Mouse (Mus musculus) intestine, postnatal 0 days (tissue): ENCODE measurements around the gene Glipr1l2. TPM values are rescaled to one million over a fixed set of nuclear protein-coding genes. Genes with fewer than 3 reads are reported as not detected.
A peak's percentile ranks its signal among the peaks of the same experiment; 100 is the strongest.
"Not testable (repeated sequence)": the region's sequence is repeated elsewhere in the genome, so short reads cannot be mapped to it uniquely, and the experiment has no call there.

Experiments used
- ATAC-seq: fragments of 200-750 bp; cut with Nextera tagmentation; 2 replicates; pipeline ENCODE4 v1.8.0; 2017; ENCODE audit warnings: mild to moderate bottlenecking, moderate TSS enrichment, moderate library complexity
- H3K27ac ChIP-seq: fragments of 300-500 bp; sonication (generic); 2 replicates; pipeline ENCODE4 v1.5.1; 2014; ENCODE audit warnings: mild to moderate bottlenecking, low read depth, low read length, moderate library complexity
- H3K27me3 ChIP-seq: fragments of 300-500 bp; sonication (generic); replicated peaks from 2 replicates; pipeline ENCODE4 v1.6.1; 2014; ENCODE audit warnings: low read length, mixed read lengths; ENCODE audit not compliant: control insufficient read depth, insufficient read depth
- H3K36me3 ChIP-seq: fragments of 300-500 bp; sonication (generic); 2 replicates; pipeline ENCODE4 v1.6.1; 2014; ENCODE audit warnings: mild to moderate bottlenecking, moderate library complexity; ENCODE audit not compliant: control insufficient read depth, insufficient read depth
- H3K4me1 ChIP-seq: fragments of 300-500 bp; sonication (generic); replicated peaks from 2 replicates; pipeline ENCODE4 v1.6.1; 2014; ENCODE audit warnings: antibody characterized with exemption, low read length, mixed read lengths; ENCODE audit not compliant: control insufficient read depth, insufficient read depth
- H3K4me2 ChIP-seq: fragments of 300-500 bp; sonication (generic); replicated peaks from 2 replicates; pipeline ENCODE4 v1.6.1; 2014; ENCODE audit warnings: low read depth, mild to moderate bottlenecking, moderate library complexity
- H3K4me3 ChIP-seq: fragments of 300-500 bp; sonication (generic); 2 replicates; pipeline ENCODE4 v1.5.1; 2014; ENCODE audit warnings: low read depth, low read length
- H3K9ac ChIP-seq: fragments of 300-500 bp; sonication (generic); 2 replicates; pipeline ENCODE4 v1.6.1; 2014; ENCODE audit warnings: mild to moderate bottlenecking, low read depth, low read length
- H3K9me3 ChIP-seq: fragments of 300-500 bp; sonication (generic); 2 replicates; pipeline ENCODE4 v1.6.1; 2016; ENCODE audit warnings: mixed run types; ENCODE audit not compliant: control insufficient read depth
- CTCF ChIP-seq: sonication (generic); IDR thresholded peaks from 2 replicates; pipeline ENCODE4 v1.5.1; 2016; ENCODE audit warnings: low read depth, mild to moderate bottlenecking, control low read depth, antibody characterized with exemption, moderate library complexity
- WGBS: fragments of 180-500 bp; shearing (Covaris S2); extraction: QIAGEN DNeasy Blood & Tissue Kit; methylation state at CpG from one replicate; pipeline ENCODE4 v1.1.7; 2014; 5-methylcytosine and 5-hydroxymethylcytosine counted together
- polyA plus RNA-seq: library from polyadenylated mRNA; unstranded; fragments of >200 nt; fragmentation: Nextera tagmentation; extraction: Ambion mirVana; gene quantifications from 2 replicates; pipeline ENCODE4 v1.2.1, GENCODE M21; 2015

Glipr1l2 gene
- polyA plus RNA-seq, 1 experiment from 2014 or later, result not detected

GRCm38 (mm10) chr10:112080044-112080443 is 3.1 kb upstream of the Glipr1l2 start:
- no peak for ATAC-seq
- no peak for TF ChIP-seq CTCF
- 39% methylated on average over 2 of the region's 2 CpGs for WGBS
- H3K9ac ChIP-seq, result no peak overlapping the region
- H3K9me3 ChIP-seq, result no peaks in the 10 kb centered on the region
- H3K4me3 ChIP-seq, result no peak overlapping the region
- H3K4me2 ChIP-seq, result no peak overlapping the region
- H3K36me3 ChIP-seq, result no peaks in the 10 kb centered on the region
- H3K27ac ChIP-seq, result no peak overlapping the region
- no peaks in the 10 kb centered on the region for H3K27me3 ChIP-seq
- H3K4me1 ChIP-seq, result no peaks in the 10 kb centered on the region

GRCm38 (mm10) chr10:112105785-112106184 is 22.6 kb downstream of the Glipr1l2 start:
- not testable (repeated sequence) for H3K4me2 ChIP-seq, ATAC-seq, H3K4me1 ChIP-seq, H3K9me3 ChIP-seq, H3K9ac ChIP-seq, H3K4me3 ChIP-seq, H3K36me3 ChIP-seq, H3K27ac ChIP-seq, H3K27me3 ChIP-seq
- TF ChIP-seq CTCF, result peak; percentile 77
- WGBS, result 7% methylated on average over 5 of the region's 5 CpGs

DNA sequence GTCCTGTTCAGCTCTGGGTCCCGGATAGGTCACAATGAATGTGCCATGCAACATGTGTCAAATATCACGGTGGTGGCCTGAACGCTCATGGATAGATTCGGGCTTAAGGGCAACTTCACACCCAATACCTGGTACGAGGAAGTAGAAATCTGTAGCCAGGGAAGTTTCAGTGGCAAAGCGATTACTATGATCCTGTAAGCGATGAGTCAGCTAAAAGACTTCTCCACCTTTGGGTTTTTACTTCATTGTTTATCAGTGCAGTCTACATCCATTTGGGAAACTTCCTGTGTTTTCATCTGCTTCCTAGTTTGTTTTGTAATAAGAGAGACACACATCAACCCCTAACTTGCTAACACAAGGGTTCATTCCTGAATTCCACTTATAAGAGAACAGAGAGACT is 27.2 kb downstream of the Glipr1l2 start:
- no peaks in the 10 kb centered on the region for H3K36me3 ChIP-seq
- no peaks in the 10 kb centered on the region for H3K4me1 ChIP-seq
- TF ChIP-seq CTCF, result no peak
- no peaks in the 10 kb centered on the region for H3K27me3 ChIP-seq
- no peak overlapping the region for H3K27ac ChIP-seq
- 86% methylated on average over 7 of the region's 7 CpGs for WGBS
- no peaks in the 10 kb centered on the region for H3K9me3 ChIP-seq
- ATAC-seq, result no peak
- no peak overlapping the region for H3K4me2 ChIP-seq
- no peak overlapping the region for H3K9ac ChIP-seq
- H3K4me3 ChIP-seq, result no peak overlapping the region

- H3K9me3 ChIP-seq, ATAC-seq, H3K4me2 ChIP-seq, H3K27me3 ChIP-seq, H3K9ac ChIP-seq, H3K4me1 ChIP-seq, H3K4me3 ChIP-seq, H3K27ac ChIP-seq, H3K36me3 ChIP-seq: not testable (repeated sequence)
- WGBS, result 52% methylated on average over 2 of the region's 2 CpGs
Observed at GRCm38 (mm10) chr10:112125090-112125489, 41.9 kb downstream of the Glipr1l2 start.

DNA sequence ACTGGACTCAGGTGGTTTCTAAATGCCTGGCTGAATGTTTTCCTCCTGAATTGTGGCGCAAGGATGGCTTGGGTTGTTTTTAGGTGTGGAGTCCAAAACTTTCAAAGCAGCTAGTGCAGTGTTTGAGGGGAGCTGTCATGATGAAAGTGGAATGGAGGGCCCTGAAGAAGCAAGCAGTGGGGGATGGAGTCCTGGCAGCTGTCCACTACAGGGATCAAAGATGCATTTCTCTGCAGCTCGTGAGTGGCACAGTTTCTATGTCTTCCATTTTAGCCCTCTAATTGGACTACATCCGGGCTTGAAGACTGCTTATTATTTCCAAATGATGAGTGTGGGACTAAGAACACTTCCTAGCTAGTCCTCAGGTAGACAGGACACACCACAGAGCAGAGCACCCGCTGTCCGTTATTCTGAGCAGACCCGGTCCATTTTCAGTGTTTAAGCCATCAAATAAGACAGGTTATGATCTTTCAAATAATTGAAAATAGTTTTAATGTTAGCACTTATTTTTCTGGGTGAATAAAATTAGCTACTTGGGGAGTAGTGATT is 44.6 kb downstream of the Glipr1l2 start:
- H3K4me3 ChIP-seq, H3K4me1 ChIP-seq, H3K9ac ChIP-seq, ATAC-seq, H3K36me3 ChIP-seq, H3K4me2 ChIP-seq, H3K27me3 ChIP-seq, H3K27ac ChIP-seq, H3K9me3 ChIP-seq: not testable (repeated sequence)
- 69% methylated on average over 6 of the region's 6 CpGs for WGBS

- no peak overlapping the region for H3K27ac ChIP-seq
- WGBS, result 92% methylated on average over 3 of the region's 3 CpGs
- H3K4me2 ChIP-seq, result no peak overlapping the region
- H3K9ac ChIP-seq, result no peak overlapping the region
- no peaks in the 10 kb centered on the region for H3K36me3 ChIP-seq
- no peak overlapping the region for H3K4me3 ChIP-seq
- no peaks in the 10 kb centered on the region for H3K4me1 ChIP-seq
- ATAC-seq, result no peak
- H3K9me3 ChIP-seq, result no peaks in the 10 kb centered on the region
- H3K27me3 ChIP-seq, result no peaks in the 10 kb centered on the region
- no peak for TF ChIP-seq CTCF
Observed at GRCm38 (mm10) chr10:112132194-112132593, 49.0 kb downstream of the Glipr1l2 start.
